Mouse (Mus musculus) olfactory bulb, adult 2 months (tissue): ENCODE measurements around the gene Muc13. TPM values are rescaled to one million over a fixed set of nuclear protein-coding genes. Genes with fewer than 3 reads are reported as not detected.
A peak's percentile ranks its signal among the peaks of the same experiment; 100 is the strongest.

Experiments used
- H3K27ac ChIP-seq: fragments of 200-500 bp; 2 replicates; pipeline ENCODE4 v1.5.1; 2012; ENCODE audit warnings: low read depth, low read length; ENCODE audit not compliant: insufficient read depth
- H3K4me1 ChIP-seq: fragments of 200-500 bp; 2 replicates; pipeline ENCODE4 v1.6.1; 2012; ENCODE audit warnings: low read length; ENCODE audit not compliant: control insufficient read depth, insufficient read depth
- H3K4me3 ChIP-seq: fragments of 200-500 bp; 2 replicates; pipeline ENCODE4 v1.5.1; 2012; ENCODE audit warnings: mild to moderate bottlenecking, low read depth, low read length, moderate library complexity; ENCODE audit not compliant: insufficient read depth
- CTCF ChIP-seq: fragments of 200-500 bp; IDR thresholded peaks from 2 replicates; pipeline ENCODE4 v1.5.1; 2012; ENCODE audit warnings: low read depth, mild to moderate bottlenecking, low read length, moderate library complexity; ENCODE audit not compliant: insufficient read depth
- POLR2A ChIP-seq: fragments of 200-500 bp; IDR thresholded peaks from 2 replicates; pipeline ENCODE4 v1.6.1; 2012; ENCODE audit warnings: mild to moderate bottlenecking, low read depth, low read length, moderate library complexity; ENCODE audit not compliant: insufficient read depth
- WGBS: fragments of 180-500 bp; shearing (Covaris S2); methylation state at CpG from one replicate; pipeline ENCODE4 v1.1.7; 2018; 5-methylcytosine and 5-hydroxymethylcytosine counted together
- polyA plus RNA-seq: library from polyadenylated mRNA; stranded (reverse); fragments of >200 nt; gene quantifications from 2 replicates; pipeline ENCODE4 v1.2.4, GENCODE M21; 2012; ENCODE audit warnings: low replicate concordance; ENCODE audit not compliant: missing spikeins, insufficient read depth, insufficient read length

Gene Muc13
- polyA plus RNA-seq, 1 experiment, result not detected

DNA sequence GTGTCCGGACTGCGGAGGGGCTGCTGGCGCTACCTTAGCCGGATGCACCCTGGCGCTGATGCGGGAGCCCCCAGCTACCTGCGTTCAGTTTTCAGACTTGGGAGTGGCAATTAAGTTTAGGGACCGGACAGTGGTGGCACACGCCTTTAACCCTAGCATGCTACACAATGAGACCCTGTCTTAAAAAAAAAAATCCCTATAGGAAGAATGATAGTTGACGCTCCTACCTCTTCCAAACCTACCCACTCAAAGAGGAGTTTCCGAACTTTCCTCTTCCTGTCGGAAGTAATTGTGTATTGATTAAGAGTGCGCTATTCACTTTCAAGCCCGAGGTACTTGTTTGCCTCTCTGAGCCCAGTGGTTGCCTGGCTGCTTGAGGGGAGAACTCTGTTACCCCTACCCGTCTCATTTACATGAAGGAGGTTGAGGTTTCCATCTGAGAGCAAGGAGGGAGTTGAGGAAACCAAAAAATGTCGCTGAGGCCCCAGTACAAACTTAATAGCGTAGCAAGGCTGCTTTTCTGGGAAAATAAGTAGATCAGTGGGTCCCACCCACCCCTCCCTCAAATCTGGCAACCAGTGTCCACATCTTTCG lies 36.8 kb downstream of the Muc13 start:
- WGBS, result 13% methylated on average over 18 of the region's 18 CpGs
- Histone ChIP-seq H3K27ac (no peak overlapping the region), H3K4me3 (peak overlapping the region; percentile 53), H3K4me1 (peaks cover 16% of the 10 kb centered on the region)
- TF ChIP-seq CTCF (no peak), POLR2A (no peak)

DNA sequence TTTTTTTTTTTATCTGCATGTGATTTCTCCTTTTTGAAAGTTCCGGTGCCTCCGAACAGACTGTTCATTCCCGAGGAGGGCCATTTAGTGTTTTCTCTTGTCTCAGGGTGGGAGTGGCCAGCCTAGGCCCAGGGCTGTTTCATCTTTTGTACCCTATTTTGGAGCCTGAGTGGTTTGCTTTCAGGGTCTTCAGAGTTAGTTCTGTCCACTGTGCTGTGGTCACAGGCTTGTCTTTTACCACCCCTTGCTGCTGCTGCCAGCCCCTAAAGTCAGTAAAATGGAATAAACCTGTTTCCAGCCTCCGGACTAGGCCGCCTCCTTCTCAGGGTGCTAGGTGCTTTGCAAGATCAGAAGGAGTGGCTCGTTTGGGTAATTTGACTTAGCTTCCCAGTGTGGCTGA lies 38.2 kb downstream of the Muc13 start:
- H3K4me3 ChIP-seq, result no peak overlapping the region
- WGBS, result 81% methylated on average over 6 of the region's 6 CpGs
- peaks cover 16% of the 10 kb centered on the region for H3K4me1 ChIP-seq
- peak overlapping the region; percentile 39; the same call in 1 of the 2 replicates for H3K27ac ChIP-seq
- TF ChIP-seq CTCF (no peak), POLR2A (no peak)

DNA sequence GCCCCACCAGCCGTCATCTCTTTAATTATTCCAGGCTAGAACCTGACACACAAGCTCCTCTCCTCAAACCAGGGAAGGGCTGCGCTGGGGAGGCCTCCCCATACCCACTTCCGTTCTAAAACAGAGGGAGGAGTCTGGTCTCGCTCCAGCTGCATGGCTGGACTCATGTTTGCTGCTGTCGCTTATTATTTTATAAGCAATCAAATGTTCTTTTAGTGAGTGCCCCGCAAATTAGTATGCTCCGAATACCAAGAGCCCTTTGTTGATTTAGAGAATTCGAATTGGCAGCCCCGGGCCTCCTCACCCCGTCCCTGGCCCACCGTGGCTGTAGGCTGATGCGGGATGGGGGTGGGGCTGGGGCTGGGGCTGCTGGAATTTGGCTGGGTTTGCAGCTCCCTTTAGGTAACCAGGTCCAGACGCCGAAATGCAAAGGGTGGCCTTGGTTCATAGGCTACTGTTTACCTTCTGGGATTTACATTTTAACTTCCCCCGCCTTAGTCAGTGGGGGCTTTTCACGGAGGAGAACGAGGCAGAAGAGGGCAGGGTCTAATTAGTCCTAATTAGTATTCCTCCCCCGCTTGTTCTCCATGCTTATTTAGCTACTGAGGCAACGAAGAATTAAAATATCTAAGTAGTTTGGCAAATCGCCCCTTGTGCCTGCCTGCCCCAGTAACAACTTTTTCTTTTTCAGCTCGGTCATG lies 39.0 kb downstream of the Muc13 start:
- Histone ChIP-seq H3K4me1 (peaks cover 16% of the 10 kb centered on the region), H3K4me3 (no peak overlapping the region), H3K27ac (no peak overlapping the region)
- TF ChIP-seq POLR2A (no peak), CTCF (no peak)
- 17% methylated on average over 21 of the region's 21 CpGs for WGBS

DNA sequence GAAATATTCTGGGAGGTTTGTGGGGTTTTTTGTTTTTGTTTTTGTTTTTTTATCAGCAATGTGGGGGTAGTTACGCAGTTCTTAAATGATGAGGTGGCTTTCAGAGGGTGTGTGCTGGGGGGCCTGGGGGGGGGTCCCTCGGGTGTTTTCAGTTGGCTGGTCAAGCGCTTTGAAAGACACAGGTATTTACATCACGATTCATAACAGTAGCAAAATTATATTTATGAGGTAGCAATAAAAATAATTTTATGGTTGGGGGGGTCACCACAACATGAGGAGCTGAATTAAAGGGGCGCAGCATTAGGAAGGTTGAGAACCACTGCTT lies 39.6 kb downstream of the Muc13 start:
- TF ChIP-seq POLR2A, result no peak
- no peak for TF ChIP-seq CTCF
- 8% methylated on average over 5 of the region's 5 CpGs for WGBS
- Histone ChIP-seq H3K4me3 (no peak overlapping the region), H3K27ac (no peak overlapping the region), H3K4me1 (peaks cover 16% of the 10 kb centered on the region)

DNA sequence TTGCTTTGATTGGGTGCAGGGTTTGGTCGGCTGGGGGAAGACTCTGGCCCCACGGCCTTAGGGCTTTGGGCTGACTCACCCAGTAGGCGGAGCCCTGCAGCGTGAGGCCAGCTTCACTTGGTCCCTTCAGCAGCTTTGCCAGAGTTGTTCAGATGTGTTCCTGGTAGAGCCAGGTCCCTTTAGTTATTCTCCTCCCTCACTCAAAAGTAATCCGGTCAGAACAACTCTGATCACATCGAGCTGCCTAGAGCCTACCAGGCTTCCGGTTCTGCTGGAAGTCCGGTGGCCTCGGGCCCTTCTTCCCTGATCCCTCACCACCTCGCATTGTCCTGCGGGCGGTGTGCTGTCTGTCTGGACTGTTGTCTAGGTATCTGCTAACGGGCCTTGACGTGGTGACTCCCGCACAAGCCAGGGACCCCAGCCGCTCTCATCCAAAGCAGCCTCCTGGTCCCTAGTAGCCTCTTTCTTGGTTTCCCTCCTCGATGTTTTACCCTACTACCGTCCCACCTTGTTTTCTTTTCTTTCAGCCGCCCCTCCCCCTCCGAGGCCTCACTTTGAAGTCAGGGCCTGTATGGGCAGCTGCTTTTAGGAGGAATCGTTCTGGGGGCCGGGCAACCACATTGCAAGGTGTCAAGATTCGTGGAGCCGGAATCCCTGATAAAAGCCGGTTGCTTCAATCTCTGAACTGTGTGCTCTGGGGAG lies 40.1 kb downstream of the Muc13 start:
- 0 out of 2 replicates have a peak overlapping the region, but pooled peaks have one; percentile 3 for H3K4me3 ChIP-seq
- TF ChIP-seq CTCF (no peak), POLR2A (no peak)

DNA sequence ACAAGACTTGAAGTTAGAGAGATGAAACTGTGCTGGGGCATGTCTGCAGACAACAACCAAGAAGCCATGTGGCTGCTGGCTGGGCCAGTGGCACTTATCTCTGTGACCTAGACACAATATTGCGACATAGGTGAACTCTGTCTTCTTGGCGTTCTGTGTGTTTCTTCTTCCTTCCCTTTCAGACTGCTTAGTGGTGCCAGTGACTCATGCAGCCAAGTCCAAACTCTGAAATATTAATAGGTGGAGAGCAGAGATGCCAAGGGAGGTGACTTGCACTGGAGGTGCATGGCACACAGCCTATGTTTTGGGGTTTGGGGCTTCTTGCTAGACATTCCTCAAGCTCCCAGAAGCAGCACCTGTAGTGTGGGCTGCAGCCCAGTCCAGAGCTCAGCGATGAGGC lies 42.8 kb downstream of the Muc13 start:
- TF ChIP-seq CTCF, result no peak
- no peak for TF ChIP-seq POLR2A
- WGBS, result 79% methylated on average over 3 of the region's 3 CpGs
- Histone ChIP-seq H3K27ac (no peak overlapping the region), H3K4me1 (peaks cover 15% of the 10 kb centered on the region), H3K4me3 (no peak overlapping the region)

More for the DNA sequence above, 40.1 kb downstream of the Muc13 start:
- Histone ChIP-seq H3K27ac (no peak overlapping the region; the same call in 1 of the 2 replicates), H3K4me1 (peaks cover 16% of the 10 kb centered on the region)
- WGBS, result 11% methylated on average over 25 of the region's 25 CpGs

DNA sequence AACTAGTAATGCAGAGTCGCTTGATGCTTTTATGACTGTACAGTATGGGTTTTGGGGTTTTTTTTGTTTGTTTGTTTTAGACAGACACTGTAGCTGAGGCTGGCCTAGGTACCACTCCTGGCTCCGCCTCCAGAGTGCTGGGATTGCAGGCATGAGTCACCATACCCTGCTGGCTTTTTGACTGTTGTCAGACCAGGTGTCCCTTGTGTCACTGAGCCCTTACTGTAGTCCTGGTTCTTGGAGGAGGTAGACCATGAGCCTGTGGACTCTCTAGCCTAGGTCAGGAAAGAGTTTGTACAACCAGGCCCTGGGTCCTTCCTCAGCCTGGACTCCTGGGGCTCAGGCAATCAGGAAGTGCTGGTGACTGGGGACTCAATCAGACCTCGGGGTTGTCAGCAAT lies 43.4 kb downstream of the Muc13 start:
- peaks cover 15% of the 10 kb centered on the region for H3K4me1 ChIP-seq
- H3K4me3 ChIP-seq, result no peak overlapping the region
- 84% methylated on average over 3 of the region's 3 CpGs for WGBS
- H3K27ac ChIP-seq, result no peak overlapping the region
- no peak for TF ChIP-seq CTCF
- no peak for TF ChIP-seq POLR2A

DNA sequence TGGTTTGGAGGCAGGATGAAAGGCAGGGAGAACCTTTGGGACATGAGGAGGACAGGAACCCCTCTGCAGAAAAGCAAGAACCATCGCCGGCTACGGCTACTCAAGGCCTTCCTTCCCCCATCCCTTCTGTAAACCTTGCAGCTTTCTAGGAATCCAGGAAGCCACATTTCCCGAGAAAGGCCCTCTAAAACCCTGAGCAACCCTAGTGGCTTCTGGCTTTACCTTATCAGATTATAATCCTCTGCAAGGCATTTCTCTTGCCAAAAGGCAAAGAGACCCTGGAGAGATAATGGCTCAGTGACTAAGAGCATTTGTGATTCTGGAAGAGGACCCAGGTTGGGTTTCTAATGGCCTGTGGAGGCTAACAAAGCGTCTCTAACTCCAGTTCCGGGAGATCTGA lies 46.8 kb downstream of the Muc13 start:
- Histone ChIP-seq H3K4me3 (no peak overlapping the region), H3K27ac (no peak overlapping the region), H3K4me1 (0 out of 2 replicates have a peak, but pooled peaks cover 2% of the 10 kb centered on the region)
- no peak for TF ChIP-seq CTCF
- no peak for TF ChIP-seq POLR2A
- WGBS, result 87% methylated on average over 6 of the region's 6 CpGs

DNA sequence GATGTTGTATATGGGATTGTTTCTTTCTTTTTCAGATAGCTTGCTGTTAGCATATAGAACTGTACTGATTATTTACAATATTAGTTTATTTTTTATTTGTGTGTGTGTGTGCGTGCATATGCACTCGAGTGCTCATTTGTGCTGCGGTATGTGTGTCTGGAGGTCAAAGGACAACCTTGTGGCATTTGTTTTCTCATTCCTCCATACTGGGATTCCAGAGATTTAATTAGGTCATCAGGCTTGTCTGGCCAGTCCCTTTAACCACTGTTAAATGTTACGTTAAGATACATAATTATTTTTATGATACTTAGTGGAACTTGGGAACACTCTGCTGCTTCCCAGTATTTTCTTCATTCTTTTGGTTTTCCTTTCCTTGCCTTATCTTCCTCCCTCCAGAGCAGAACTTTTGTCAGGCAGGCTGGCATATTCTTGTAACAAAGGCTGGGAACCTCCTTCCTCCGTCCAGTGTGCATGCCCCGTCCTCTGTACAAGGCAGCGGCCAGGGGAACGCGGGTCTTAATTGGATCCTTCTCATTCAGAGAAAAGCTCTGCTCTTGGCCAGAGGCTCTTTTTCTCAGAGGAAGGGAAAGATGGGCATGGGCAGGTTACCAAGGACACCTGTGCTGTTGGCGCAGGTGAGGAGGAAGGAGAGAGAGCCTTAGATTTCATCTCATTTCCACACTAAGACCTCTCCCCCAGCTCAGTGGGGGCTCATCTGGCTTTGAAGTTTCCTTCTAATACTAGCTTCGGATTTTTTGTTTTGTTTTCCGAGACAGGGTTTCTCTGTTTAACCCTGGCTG lies 48.4 kb downstream of the Muc13 start:
- no peak overlapping the region for H3K27ac ChIP-seq
- TF ChIP-seq CTCF, result no peak
- no peak for TF ChIP-seq POLR2A
- 63% methylated on average over 12 of the region's 12 CpGs for WGBS
- 0 out of 2 replicates have a peak, but pooled peaks cover 2% of the 10 kb centered on the region for H3K4me1 ChIP-seq
- H3K4me3 ChIP-seq, result no peak overlapping the region
